Mouse (Mus musculus): ENCODE measurements around the gene Atp5g2.

- peak; percentile 9 for TF ChIP-seq POLR2A (IDR thresholded peaks at IDR 0.05; ENCODE audit: low read depth, low read length)
- TF ChIP-seq CTCF (conservative IDR thresholded peaks at IDR 0.05; ENCODE audit: insufficient read depth, insufficient read length, low read depth, low read length), result no peak
These were observed 1.4 kb upstream of the Atp5g2 start for GRCm38 (mm10) chr15:102673548-102673947.

Data from kidney, adult 2 months (tissue).